Mouse (Mus musculus) ES-E14 (cell line): ENCODE results near the gene Larp1b. TPM values are rescaled to one million over a fixed set of nuclear protein-coding genes. Genes with fewer than 3 reads are reported as not detected.

Source experiments
- DNase-seq: peaks from one replicate; pipeline ENCODE4 v3.0.0-alpha.2; 2013; ENCODE audit warnings: low read depth, low spot score
- H3K27ac ChIP-seq: 2 replicates; pipeline ENCODE4 v1.5.1; 2012; ENCODE audit warnings: low read depth, mild to moderate bottlenecking, low read length, moderate library complexity, mixed read lengths; ENCODE audit not compliant: poor library complexity, insufficient read depth, severe bottlenecking
- H3K36me3 ChIP-seq: 2 replicates; pipeline ENCODE4 v1.6.1; 2012; ENCODE audit warnings: mild to moderate bottlenecking, low read length, moderate library complexity, mixed read lengths; ENCODE audit not compliant: control insufficient read depth, poor library complexity, insufficient read depth, severe bottlenecking
- H3K4me1 ChIP-seq, 2 experiments: fragments of 150-350 bp in 1 of 2; sonication (generic) in 1 of 2; 2 replicates each; pipeline ENCODE4 v1.6.1; 2012; ENCODE audit warnings: low read length in 2 of 2, mild to moderate bottlenecking in 1 of 2, mixed read lengths in 1 of 2; ENCODE audit not compliant: control insufficient read depth in 2 of 2, insufficient read depth in 2 of 2, poor library complexity in 1 of 2
- H3K4me3 ChIP-seq, 2 experiments: fragments of 150-350 bp in 1 of 2; sonication (generic) in 1 of 2; 2 replicates each; pipeline ENCODE4 v1.5.1; 2012; ENCODE audit warnings: low read length in 2 of 2, low read depth in 1 of 2, mild to moderate bottlenecking in 1 of 2, mixed read lengths in 1 of 2; ENCODE audit not compliant: insufficient read depth in 1 of 2, poor library complexity in 1 of 2, severe bottlenecking in 1 of 2
- H3K9ac ChIP-seq: 2 replicates; pipeline ENCODE4 v1.6.1; 2012; ENCODE audit warnings: low read depth, mild to moderate bottlenecking, low read length, mixed read lengths; ENCODE audit not compliant: poor library complexity, insufficient read depth, severe bottlenecking
- H3K9me3 ChIP-seq: fragments of 150-350 bp; sonication (generic); 2 replicates; pipeline ENCODE4 v1.6.1; 2012; ENCODE audit warnings: low read depth, mild to moderate bottlenecking, low read length; ENCODE audit not compliant: control insufficient read depth, insufficient read depth
- CHD2 ChIP-seq: IDR thresholded peaks from 2 replicates; pipeline ENCODE4 v1.6.1; 2014; ENCODE audit warnings: mild to moderate bottlenecking, low read depth, low read length, inconsistent platforms
- HCFC1 ChIP-seq: IDR thresholded peaks from 2 replicates; pipeline ENCODE4 v1.6.1; 2012; ENCODE audit warnings: low read length, inconsistent platforms, borderline replicate concordance; ENCODE audit not compliant: insufficient read depth
- MAFK ChIP-seq: IDR thresholded peaks from 2 replicates; pipeline ENCODE4 v1.6.1; 2014; ENCODE audit warnings: mild to moderate bottlenecking, low read depth, low read length, inconsistent platforms; ENCODE audit not compliant: insufficient read depth
- ZC3H11A ChIP-seq: IDR thresholded peaks from 2 replicates; pipeline ENCODE4 v1.6.1; 2012; ENCODE audit warnings: low read depth, mild to moderate bottlenecking, inconsistent platforms, low read length, borderline replicate concordance
- ZNF384 ChIP-seq: IDR thresholded peaks from 2 replicates; pipeline ENCODE4 v1.6.1; 2012; ENCODE audit warnings: low read depth, low read length, inconsistent platforms
- in situ Hi-C, 2 experiments: fragments of 600-800 bp; cut with MboI; formaldehyde crosslinking; loops; one replicate each; pipeline ENCODE4 v1.15.1; 2025; ENCODE audit warnings: low sequenced_read_pairs in 2 of 2, inconsistent platforms in 1 of 2; ENCODE audit not compliant: unreplicated experiment in 2 of 2
- total RNA-seq: library from RNA; depleted of rRNA; stranded (reverse); fragments of 300-350 nt; gene quantifications from 2 replicates; pipeline ENCODE4 v1.2.3, GENCODE M21; 2012

Gene Larp1b
- total RNA-seq, 1 experiment: 9.4 TPM

- in situ Hi-C loops: no loop called here
- no peak for TF ChIP-seq CHD2
- no peak for TF ChIP-seq MAFK
- no peak for TF ChIP-seq HCFC1
- no peak for TF ChIP-seq ZNF384
- TF ChIP-seq ZC3H11A: no peak
- no peak overlapping the region for H3K9ac ChIP-seq
- no peak for DNase-seq
- no peaks in the 10 kb centered on the region for H3K9me3 ChIP-seq
- peaks cover 0 to 2% of the 10 kb centered on the region in 2 experiments; a peak in 2 of 4 replicates for H3K4me1 ChIP-seq
- H3K27ac ChIP-seq: no peak overlapping the region
- peaks cover 2% of the 10 kb centered on the region; the same call in 1 of the 2 replicates for H3K36me3 ChIP-seq
- no peak overlapping the region for H3K4me3 ChIP-seq
Observed at GRCm38 (mm10) chr3:41075376-41075775, 125.7 kb downstream of the Larp1b start.

- Histone ChIP-seq H3K9ac (no peak overlapping the region), H3K4me1 (peaks cover 3 to 7% of the 10 kb centered on the region in 2 experiments; a peak in 2 of 4 replicates), H3K9me3 (no peaks in the 10 kb centered on the region), H3K27ac (no peak overlapping the region), H3K4me3 (no peak overlapping the region), H3K36me3 (no peaks in the 10 kb centered on the region)
- TF ChIP-seq MAFK: no peak
- no peak for TF ChIP-seq ZNF384
- TF ChIP-seq CHD2: no peak
- no peak for TF ChIP-seq ZC3H11A
- TF ChIP-seq HCFC1: no peak
- no peak for DNase-seq
- in situ Hi-C loops: no loop called here
Observed at GRCm38 (mm10) chr3:41078673-41079072, 129.0 kb downstream of the Larp1b start.

DNA sequence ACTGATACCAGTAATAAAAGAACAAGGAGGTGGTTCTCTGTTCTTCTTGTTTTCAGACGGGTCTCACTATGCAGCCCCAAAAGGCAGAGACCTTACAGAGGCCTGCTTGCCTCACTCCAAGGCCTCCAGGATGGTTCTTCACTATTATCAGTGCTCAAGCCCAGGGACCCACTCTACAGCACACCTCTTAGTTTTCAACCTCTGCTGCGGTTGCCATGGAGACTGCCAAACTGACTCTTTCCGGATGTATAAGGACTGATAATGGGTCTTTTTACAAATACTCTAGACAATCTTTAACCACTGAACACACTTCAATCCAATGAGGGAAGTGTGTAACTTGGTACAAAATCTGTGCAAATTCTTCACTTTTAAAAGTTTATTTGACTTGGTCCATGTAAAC, 131.1 kb downstream of the Larp1b start:
- Histone ChIP-seq H3K9ac (no peak overlapping the region), H3K27ac (no peak overlapping the region), H3K4me1 (peaks cover 3 to 5% of the 10 kb centered on the region in 2 experiments; a peak in 3 of 4 replicates), H3K36me3 (no peaks in the 10 kb centered on the region), H3K4me3 (no peak overlapping the region), H3K9me3 (no peaks in the 10 kb centered on the region)
- in situ Hi-C loops: no loop called here
- DNase-seq: no peak
- TF ChIP-seq ZNF384: no peak
- no peak for TF ChIP-seq CHD2
- no peak for TF ChIP-seq HCFC1
- TF ChIP-seq MAFK: no peak
- no peak for TF ChIP-seq ZC3H11A

DNA sequence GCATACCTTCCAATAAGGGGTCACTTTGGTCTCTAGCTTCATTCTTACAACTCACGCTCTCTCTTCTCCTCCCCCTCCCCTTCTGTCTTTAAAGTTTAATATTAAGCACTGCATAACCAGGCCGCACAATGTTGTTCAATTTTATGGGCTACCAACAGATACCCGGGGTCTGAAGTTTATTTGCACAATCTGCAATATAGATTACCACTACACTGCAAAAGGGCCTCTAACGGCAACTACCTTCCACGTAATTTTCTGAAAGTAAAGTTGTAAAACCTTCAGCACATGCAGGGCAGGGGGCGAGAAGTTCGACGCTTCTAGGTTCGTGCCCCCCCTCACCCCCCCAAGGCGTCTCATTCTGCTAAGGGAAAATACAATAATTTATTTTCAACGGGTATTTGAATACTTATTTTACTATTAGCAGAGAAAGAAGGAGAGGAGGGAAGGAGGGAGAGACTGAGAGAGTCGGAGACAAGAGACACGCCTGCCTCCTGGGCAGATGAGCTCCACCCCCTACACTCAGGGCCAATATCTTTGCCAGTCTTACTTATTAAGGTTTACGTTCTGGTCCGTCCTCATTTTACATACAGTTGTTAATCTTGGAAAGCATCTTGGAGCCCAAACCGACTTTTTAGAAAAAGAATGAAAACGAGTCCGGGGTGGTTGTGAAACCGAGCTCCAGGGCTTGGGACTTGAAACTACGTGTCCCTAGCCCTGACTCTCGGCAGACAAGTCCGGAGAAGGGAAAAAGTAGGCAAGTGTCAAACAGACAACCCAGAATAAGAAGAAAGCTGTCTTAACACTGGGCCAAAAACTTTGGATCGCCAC, 132.1 kb downstream of the Larp1b start:
- H3K9me3 ChIP-seq: no peaks in the 10 kb centered on the region
- TF ChIP-seq MAFK: no peak
- TF ChIP-seq CHD2: no peak
- TF ChIP-seq ZNF384: no peak
- no peak for TF ChIP-seq HCFC1
- no peak for TF ChIP-seq ZC3H11A
- in situ Hi-C loops: no loop called here
- H3K27ac ChIP-seq: no peak overlapping the region
- no peak for DNase-seq
- peaks cover 5% of the 10 kb centered on the region in 2 experiments; a peak in 3 of 4 replicates for H3K4me1 ChIP-seq
- H3K36me3 ChIP-seq: no peaks in the 10 kb centered on the region
- peak overlapping the region; percentile 92 for H3K9ac ChIP-seq
- peak overlapping the region; percentile 91 for H3K4me3 ChIP-seq

GRCm38 (mm10) chr3:41082520-41082884, 132.9 kb downstream of the Larp1b start:
- TF ChIP-seq MAFK: no peak
- TF ChIP-seq HCFC1: no peak
- no peak for TF ChIP-seq ZNF384
- TF ChIP-seq ZC3H11A: no peak
- no peak for TF ChIP-seq CHD2
- in situ Hi-C loops: no loop called here
- no peaks in the 10 kb centered on the region for H3K36me3 ChIP-seq
- peaks cover 5% of the 10 kb centered on the region in 2 experiments; a peak in 3 of 4 replicates for H3K4me1 ChIP-seq
- DNase-seq: no peak
- H3K9me3 ChIP-seq: no peaks in the 10 kb centered on the region
- H3K4me3 ChIP-seq: peak overlapping the region; percentile 91
- H3K9ac ChIP-seq: peak overlapping the region; percentile 92
- peak overlapping the region; percentile 35; the same call in 1 of the 2 replicates for H3K27ac ChIP-seq
